Mouse (Mus musculus): ENCODE results near the gene Pcmtd2.

GRCm38 (mm10) chr2:181838293-181838680 is 633 bp downstream of the Pcmtd2 start:
- TF ChIP-seq CTCF (IDR thresholded peaks at IDR 0.05; ENCODE audit: low read depth, low read length): no peak
- no peak for TF ChIP-seq POLR2A (IDR thresholded peaks at IDR 0.05; ENCODE audit: borderline replicate concordance, low read depth, low read length)
